Mouse (Mus musculus) CD8-positive naive resting alpha-beta T cell, adult 2 months (primary cell): ENCODE data around the gene S100a10.

ENCODE experiments used
- DNase-seq, 2 experiments: peaks; one replicate each; pipeline ENCODE4 v3.0.0; 2022; ENCODE audit warnings: low read depth in 2 of 2, low spot score in 2 of 2

Gene S100a10

DNA sequence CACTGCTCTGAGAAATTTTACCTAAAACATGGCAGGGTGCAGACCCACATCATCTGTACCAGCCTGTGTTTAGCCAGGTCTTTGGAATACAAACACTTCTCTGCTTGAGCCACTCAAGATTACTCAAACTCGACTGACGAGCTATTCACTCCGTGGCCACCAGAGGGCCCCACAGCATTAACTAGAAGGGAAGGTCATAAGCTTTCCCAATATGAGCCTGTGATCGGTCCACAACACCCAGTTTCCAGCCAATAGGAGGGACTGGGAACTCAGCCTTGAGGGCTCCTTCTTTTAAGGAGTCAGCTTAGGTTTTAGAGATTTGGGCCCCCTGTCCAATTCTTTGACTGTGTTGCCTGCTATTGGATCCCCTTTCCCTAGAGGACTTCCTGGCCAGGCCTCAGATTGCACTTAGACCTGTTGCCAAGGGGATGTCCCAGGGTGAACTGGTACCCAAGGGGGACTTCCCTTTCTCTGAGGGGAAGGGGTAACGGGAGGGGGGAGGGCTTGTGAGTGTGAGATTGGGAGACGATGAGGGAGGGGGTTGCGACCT, 7.7 kb upstream of the S100a10 start:
- peak; percentile 78 to 84 for DNase-seq

DNA sequence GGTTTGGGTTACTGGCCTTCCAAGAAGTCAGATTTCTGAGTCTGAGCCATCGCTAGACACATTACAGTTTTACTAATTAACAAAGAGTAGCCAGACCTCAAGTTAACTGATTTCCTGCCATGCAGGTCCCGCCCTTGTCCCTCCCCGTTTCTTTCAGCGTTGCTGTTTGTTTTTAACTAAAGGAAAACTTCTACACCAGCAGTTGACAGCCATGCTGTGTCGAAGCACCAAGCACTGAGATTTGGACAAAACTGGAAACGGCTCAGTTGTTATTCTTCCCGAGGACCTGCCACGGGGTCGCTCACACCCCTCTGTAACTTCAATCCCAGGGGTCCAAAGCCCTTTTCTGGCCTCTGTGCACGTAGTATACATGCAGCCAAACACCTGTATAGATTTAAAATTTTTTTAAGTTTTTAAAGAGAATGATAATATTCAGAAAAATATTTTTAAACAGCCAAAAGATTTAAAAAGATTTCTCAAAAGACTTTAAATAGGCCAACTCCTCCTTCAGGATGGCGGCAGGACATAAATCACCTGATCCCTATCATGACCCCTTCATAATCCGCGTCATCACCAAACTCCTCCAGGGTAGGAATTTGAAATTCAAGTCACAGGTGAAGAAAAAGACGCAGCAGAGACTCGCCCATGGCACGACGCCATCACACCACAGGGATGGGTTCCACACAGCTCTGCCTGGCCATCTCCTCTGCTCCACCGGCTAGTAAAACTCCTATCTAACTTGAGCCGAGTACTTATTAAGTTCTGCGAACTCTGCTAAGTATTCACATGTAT, 6.9 kb upstream of the S100a10 start:
- peak in 1 of 2 experiments; percentile 31 for DNase-seq

DNA sequence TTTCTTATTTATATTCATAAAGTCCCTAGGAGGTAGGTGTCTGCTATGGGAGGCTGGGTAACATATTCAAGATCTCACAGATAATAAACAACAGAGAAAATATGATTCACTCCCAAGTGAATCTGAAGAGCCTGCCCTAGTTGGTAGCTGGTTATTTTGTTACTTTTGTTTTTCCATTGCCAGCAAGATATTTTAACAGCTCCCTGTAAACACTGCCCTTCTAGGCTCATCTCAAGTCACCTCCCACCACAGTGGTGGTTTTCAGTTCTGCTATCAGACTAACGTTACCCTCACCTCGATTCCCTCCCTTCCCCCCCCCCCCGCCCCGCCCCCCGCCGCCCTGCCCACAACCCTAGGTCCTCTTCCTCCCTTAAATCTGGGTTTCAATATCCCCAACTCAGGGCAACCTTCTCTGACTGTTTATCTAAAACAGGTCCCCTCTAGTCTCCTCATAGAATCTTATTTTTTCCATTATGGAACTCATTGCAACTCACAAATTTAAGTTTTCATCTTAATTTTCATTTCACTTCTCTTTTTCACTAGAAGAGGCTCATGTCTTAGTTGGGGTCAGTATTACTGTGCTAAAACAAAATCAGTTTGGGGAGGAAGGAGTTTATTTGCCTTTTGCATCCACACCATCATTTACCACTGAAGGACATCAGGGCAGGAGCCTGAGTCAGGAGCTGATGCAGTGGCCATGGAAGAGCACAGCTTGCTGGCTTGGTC, 6.2 kb upstream of the S100a10 start:
- no peak for DNase-seq

DNA sequence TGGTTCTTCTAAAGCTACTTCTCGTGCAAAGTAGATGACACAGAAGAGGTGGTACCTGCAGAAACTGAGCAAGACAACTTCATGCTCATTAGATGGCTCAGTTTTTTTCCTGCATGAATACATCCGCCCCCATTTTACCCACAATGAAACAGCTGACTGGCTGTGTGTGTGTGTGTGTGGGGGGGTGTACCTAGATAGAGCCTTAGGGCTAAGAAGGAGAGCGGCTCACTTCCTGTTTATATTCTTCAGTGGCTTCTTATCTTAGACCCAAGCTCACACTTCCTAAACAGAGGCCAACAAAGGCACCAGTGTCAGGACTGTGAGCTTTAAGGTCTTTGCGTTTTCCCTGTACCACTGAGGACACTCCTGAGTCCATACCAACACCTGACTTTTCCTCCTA, 4.9 kb upstream of the S100a10 start:
- DNase-seq = peak; percentile 53 to 75

DNA sequence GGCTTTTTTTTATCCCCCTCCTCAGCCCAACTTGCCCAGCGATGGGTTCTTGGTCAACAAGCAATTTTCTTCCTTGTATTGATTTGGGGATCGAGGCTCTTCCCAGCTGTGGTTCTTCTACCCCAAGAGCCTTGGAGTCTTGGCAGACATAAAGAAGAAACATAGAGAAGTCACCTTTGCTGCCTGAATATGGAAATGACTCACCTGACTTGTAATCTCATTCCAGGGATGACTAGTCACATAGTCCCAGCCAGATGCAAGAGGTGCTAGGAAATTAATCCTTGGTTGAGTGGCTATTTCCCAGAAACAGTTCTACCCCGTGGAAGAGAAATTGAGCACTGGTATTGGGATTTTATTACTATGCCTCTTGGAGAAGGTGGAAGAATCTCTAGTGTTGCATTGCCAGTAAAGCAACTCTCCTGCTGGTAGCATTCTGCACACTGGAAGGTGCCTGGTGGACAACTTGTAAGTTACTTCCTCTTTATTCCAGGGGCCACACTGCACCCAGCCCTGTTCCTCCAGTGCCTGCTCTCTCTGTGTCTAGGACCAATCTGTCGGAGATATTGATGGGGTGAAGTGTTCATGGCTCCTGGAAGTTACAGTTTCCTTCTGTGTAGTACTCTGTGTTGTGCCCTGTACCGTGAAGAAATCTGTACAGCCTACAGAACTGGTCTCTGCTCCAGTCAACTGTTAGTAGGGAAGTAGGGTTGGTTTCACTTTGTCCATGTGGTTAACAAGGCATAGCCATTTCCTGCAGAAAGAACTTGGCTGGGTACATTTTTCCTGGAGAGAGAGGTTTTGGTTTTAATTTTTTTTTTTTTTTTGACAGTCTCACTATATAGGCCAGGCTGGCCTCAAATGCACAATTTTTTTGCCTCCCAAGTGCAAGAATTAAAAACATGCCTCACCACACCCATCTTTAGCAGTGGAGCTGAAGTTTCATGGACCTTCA, 2.7 kb upstream of the S100a10 start:
- no peak for DNase-seq

DNA sequence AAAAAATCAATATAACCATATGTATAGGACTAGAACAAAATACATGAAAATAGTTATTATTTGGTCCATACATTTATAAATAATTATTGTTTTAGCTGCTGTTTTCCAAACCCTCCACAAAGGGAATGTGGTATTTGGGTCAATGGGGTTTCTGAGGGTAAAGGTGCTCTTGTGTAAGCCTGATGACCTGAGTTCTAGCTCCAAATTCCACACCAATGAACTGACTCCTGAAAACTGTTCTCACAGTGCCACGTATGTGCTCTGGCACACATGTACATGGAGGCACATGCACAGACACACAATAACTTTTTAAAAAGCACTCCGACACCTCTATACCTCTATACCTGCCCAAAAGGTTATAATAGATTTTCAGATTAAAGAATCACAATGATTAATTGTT, 1.6 kb upstream of the S100a10 start:
- no peak for DNase-seq

DNA sequence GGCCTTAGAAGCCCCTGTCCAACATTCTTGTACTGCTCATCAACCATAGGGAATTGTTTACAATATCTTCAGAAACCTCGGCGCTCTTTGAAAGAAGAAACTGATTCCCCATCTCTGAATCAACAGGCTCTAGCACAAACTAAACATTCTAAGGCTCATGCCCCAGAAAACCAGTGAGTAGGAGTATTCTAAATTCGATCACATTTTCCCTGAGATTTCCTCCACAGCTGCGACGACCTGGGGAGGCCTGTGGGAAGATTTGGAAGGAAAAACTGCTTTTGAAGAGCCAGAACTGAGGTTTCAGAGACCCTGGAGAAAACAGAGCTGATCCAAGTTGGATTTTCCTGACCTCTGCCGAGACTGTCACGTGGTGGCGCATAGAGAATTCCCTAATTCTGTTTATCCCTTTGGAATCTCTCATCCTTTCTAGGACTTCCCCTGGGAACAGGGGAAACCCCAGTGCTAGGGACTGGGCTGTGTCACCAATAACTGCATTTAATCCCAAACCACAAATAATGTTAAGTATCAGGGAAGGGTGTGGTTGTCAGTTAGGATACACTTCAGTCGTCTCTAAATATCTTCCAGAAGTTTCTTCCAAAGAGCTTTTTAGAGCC, 1.0 kb upstream of the S100a10 start:
- DNase-seq = no peak

DNA sequence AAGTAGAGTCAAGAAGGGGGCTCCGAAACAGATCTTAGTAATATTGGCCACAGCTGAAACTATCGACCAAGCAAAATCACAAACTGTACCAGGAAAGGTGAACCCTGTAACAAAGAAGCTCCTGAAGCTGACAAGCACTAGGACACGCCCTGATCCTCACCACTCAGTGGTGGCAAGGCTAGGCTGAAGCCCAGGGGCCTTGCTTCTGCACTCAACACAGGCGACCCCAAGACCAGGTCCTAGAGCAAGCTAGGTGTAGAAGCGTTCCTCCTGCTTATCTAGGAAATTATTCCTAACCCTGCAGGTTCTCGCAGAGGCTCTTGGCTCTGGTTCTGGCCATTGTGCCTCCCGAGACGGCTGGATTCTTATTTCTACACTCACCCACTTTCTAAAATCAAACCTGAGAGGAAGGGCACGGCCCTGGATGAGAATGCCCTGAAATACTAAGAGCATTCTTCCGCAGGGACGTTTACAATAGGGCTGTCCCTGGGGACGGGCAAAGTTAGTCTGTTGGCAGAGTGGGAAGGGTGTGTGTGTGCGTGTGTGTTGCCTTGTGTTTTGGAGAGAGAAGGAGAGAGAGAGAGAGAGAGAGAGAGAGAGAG, 400 bp upstream of the S100a10 start:
- peak in 1 of 2 experiments; percentile 30 for DNase-seq

DNA sequence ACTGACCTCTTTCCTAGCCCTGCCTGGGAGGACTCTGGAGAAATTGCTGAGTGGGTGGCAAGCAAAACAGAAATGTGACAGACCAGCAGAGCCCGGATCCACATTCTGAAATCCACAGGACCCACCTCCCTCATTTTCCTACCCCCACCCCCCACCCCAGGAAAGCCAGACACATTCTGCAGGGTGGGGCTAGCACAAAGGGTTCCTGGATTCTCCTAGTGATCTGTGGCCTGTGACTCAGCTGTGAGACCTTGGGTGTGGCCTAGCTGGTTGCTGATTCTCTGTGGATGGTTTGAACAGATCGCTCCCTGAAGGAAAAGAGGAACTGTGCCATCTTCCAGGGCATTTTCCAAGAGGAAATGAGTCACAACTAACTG, 986 bp downstream of the S100a10 start:
- no peak for DNase-seq

DNA sequence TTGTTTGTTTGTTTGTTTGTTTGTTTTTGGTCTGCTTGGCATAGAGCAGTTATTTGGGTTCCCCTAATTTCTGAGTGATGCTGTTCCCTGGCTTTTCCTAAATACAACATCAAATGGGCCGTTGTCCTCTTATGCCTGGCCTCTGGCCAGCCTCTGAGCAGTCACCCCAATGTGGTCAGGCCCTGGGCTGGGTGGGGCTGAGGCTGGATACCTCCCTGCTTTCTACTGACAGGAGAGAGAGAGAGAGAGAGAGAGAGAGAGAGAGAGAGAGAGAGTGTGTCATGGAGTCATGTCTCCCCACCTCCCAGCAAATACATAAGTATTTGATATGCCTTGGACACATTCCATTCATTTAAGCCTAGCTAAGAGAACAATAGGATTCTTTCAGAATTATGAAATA, 1.7 kb downstream of the S100a10 start:
- no peak for DNase-seq

DNA sequence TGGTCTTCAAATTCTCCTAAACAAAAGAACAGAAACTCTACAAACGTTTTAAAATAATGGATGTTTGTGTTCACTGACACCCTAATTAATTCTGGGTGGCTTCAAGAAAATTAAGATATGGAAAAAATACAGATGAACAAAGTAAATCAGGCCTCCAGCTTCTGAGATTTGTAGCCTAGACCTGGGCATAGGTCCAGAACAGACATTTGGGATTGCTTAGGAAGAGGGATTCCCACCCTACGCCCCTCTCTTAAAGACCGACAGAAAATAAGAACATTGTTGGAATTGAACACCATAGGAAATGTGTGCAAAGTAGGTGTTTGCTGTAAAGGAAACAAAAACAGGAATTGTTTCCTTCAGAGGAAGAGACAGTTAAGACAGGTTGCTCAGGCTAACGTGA, 2.6 kb downstream of the S100a10 start:
- no peak for DNase-seq

DNA sequence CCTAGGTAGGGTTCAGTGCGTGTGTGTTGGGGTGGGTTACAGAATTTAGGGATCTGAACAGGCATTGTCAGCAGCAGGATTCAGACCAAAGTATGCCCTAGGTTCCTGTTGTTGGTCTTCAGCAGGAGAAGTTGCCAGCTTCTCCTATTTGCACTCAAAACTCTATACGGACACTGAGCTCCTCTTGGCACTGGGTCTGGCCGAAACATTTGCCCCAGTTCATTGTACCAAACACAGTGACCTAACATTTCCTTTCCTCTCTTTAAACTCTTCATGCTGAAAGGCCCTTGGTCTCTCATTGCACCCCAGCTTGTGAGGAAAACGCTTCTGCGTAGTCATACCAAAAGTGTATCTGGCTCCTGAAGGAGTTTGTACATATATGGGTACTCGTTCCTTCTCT, 5.1 kb downstream of the S100a10 start:
- no peak for DNase-seq

DNA sequence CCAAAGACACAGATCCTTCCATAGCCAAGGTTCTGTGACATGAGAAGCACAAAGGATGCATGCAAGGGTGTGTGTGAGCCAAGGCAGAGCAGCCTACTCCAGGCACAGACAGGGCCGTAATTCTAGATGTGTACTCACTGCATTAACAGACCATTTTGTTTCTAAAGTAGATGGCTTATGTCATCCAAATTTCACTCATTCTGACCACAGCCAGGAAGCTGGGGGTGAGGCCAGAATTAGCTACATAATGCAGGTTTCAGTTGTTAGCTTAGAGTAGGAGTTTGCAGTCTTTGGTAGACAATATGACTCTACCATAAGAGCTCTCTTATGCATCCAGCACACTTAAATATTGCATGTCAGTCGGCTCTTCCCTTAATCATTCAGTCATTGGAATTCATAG, 7.5 kb downstream of the S100a10 start:
- DNase-seq = no peak

DNA sequence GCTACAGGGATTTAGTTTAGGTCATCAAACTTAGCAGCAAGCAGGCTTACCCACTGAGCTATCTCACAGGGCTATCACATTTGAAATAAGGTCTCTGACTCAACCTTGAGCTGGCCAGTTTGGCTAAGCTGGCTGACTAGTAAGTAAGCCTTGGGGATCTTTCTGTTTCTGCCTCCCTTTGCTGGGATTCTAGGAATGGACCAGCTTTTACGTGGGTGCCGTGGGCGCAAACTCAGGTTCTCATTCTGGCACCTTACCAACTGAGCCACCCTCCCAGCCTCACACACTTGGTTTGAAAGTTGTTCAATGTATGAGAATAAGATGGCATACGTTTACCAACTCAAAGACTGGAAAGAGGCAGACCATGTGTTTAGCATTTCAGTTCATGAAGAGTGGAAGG, 8.3 kb downstream of the S100a10 start:
- DNase-seq = no peak

DNA sequence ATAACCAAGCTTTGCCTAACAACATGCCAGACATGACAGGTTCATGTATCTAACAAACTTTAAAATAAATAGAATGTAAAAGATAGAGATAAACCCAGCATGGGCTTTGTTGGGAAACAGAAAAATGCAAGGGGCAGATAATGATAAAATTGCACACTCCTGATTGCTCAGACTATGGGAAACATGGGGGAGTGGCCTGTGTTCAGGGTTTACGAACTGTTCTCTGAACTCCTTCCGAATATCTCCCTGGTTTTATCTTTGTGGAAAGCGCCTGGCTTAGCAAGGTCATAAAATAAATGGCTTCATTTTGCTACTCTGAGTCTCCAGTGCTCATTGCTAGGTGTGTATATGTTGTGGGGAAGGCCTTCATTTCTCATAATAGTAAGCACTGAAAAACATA, 12.0 kb downstream of the S100a10 start:
- no peak for DNase-seq

DNA sequence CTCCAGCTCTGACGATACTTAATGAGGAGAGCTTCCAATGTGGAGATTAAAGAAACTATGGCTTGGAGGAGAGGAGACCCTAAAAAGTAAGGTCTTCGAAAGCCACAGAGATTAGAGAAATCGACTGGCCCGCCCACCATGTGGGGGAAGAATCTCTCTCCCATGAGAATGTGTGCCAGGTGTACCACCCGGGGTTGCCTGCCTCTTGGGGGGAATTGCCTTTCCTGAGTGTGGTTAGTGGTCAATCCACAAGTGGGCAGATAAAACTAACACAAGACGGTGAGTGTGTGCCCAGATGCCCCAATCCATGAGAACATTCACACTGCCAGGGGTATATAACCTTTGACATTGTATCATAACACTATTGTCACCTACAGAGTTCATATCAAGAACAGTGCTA, 12.8 kb downstream of the S100a10 start:
- DNase-seq = no peak

DNA sequence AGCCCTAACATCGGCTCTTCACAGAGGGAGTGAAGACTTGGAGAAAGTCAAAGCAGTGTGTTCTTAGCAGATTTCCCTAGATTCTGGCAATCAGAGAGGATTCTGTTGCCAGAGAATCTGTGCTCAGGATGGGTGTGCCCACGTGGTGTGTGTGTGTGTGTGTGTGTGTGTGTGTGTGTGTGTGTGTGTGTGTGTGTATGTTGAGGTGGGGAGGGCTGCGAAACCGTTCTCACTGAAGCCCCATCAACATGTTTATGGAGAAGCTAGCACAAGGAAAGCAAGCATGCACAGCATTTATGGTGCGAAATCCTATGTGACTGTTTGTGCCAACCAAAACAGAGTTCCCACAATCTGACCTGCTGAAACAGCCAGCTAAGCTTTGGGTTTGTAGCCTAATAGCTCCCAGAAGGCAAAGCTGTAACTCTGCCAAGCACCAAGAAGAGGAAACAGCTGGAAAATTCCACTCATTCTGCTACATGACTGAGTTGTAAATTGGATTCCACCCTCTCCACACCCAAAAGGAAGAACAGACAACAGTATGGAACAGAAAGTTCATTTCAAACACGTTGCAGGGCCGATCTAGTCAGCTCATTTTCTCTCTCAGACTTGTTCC, 13.7 kb downstream of the S100a10 start:
- DNase-seq = no peak

DNA sequence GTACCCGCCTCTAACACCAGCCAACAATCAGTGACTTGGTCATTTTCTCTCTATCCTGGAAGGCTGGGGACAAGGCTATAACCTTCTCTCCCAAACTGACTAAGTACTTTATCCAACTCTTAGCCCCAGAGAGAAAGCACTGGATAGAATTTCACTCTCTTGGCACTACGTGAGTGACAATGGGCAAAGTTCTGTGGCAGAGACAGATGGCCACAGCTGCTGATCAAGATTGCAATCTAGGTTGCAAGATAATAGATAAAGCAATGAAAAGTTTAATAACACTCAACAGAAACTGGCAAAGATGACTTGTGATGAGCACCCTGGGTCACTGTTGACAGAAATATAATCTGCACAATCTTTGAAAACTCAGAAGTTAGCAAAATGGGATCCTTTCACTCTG, 14.2 kb downstream of the S100a10 start:
- DNase-seq = no peak

DNA sequence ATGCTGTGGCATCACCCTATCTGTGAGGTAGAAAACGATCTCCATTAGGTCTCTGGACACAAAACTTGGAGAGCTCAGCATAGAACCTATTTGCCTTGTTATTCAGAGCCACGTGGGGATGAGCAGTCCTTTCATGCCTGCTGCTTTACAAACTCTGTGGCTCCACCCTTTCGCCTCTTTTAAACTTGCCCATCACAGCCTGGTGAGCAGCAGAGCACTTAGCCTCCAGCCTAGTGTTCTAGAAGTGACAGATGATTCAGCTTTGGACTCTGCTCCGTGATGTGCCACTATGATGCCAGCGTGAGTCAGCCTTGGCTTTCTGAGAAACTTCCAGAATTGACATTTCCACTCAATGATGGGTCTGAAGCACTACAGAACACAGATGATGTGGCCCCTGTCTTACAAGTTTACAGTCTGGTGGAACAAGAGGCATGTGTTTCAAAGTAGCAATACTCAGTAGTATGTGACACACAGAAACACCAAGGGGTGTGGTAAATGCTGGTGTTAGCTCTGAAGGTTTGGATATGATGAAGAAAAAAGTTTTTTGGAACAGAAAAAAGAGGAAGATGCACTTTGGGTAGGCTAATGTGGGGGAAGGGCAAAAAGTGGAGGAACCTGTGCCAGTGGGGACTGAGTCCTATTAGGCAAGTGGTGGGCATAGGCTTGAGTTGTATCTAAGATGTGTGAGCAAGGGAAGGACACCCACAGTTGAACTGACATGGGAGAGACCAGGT, 17.3 kb downstream of the S100a10 start:
- DNase-seq = no peak
